Comparison of ENCODE assay signal across 22 mouse cellular contexts in genomic region chr12:77588297-77588696, GRCm38 (mm10).
DNase-seq lines count a peak whose midpoint lies in the region; ATAC-seq and TF ChIP-seq lines count a peak whose summit lies in the region.
"Had no signal": no experiment of that assay in that cellular context is flagged by ENCODE, and none has a peak within 500 bp of the region (broad histone marks: within the 10 kb centered on the region; RNA-seq: fewer than 3 reads in every experiment).

No protein-coding gene starts in this region.

- no peak for TF ChIP-seq CTCF in hindbrain, postnatal 0 days (IDR thresholded peaks at IDR 0.05; ENCODE audit: low read depth)

- 0 out of 2 replicates have a peak, but pooled peaks have one; percentile 8 for ATAC-seq in forebrain, embryonic 13.5 days
- ATAC-seq in forebrain, embryonic 11.5 days (replicated peaks; ENCODE audit: low FRiP score), result no peak
- 0 out of 2 replicates have a peak, but pooled peaks have one; percentile 56 for ATAC-seq in hindbrain, embryonic 16.5 days
- ATAC-seq in hindbrain, postnatal 0 days, result no peak
- ATAC-seq: CD4-positive, CD25-positive, alpha-beta regulatory T cell, adult 4 months; forebrain, embryonic 14.5 days; forebrain, embryonic 16.5 days had no signal

- H3K36me3 ChIP-seq in forebrain, embryonic 13.5 days (ENCODE audit: poor library complexity, severe bottlenecking), result no peaks in the 10 kb centered on the region
- no peaks in the 10 kb centered on the region for H3K36me3 ChIP-seq in forebrain, embryonic 11.5 days (ENCODE audit: control insufficient read depth, insufficient read depth, low read length)
- H3K36me3 ChIP-seq in hindbrain, embryonic 16.5 days (ENCODE audit: control insufficient read depth, insufficient read depth, low read length), result no peaks in the 10 kb centered on the region
- H3K36me3 ChIP-seq in hindbrain, postnatal 0 days (ENCODE audit: insufficient read depth, low read length), result no peaks in the 10 kb centered on the region
- H3K36me3 ChIP-seq: embryonic facial prominence, embryonic 13.5 days; embryonic facial prominence, embryonic 15.5 days; forebrain, embryonic 10.5 days; G1E had no signal

- WGBS in forebrain, embryonic 13.5 days, result 12% methylated on average over 2 of the region's 2 CpGs
- WGBS in forebrain, embryonic 11.5 days, result 16% methylated on average over 2 of the region's 2 CpGs
- 33% methylated on average over 2 of the region's 2 CpGs for WGBS in hindbrain, embryonic 16.5 days
- WGBS in hindbrain, postnatal 0 days, result 26% methylated on average over 2 of the region's 2 CpGs

- no peak for DNase-seq in forebrain, embryonic 11.5 days (ENCODE audit: low spot score)
- DNase-seq in hindbrain, postnatal 0 days (ENCODE audit: low spot score), result no peak
- DNase-seq in cerebellum, postnatal 36 days, result no peak
- DNase-seq: adrenal gland, adult 2 months; adrenal gland, postnatal 10 days; adrenal gland, postnatal 25 days; B cell, adult 2 months; cerebellum, adult 11-12 months; cerebellum, adult 9-10 months; cerebellum, postnatal 10 days; embryo, embryonic 11 days had no signal

- no peak overlapping the region for H3K4me3 ChIP-seq in forebrain, embryonic 13.5 days
- H3K4me3 ChIP-seq in forebrain, embryonic 11.5 days (ENCODE audit: low read depth, low read length), result no peak overlapping the region
- H3K4me3 ChIP-seq in hindbrain, embryonic 16.5 days (ENCODE audit: low read length), result no peak overlapping the region
- no peak overlapping the region for H3K4me3 ChIP-seq in hindbrain, postnatal 0 days (ENCODE audit: low read length)
- H3K4me3 ChIP-seq: embryonic facial prominence, embryonic 13.5 days; embryonic facial prominence, embryonic 15.5 days; erythroblast, embryonic 14.5 days; forebrain, embryonic 10.5 days had no signal

- no peak overlapping the region for H3K4me2 ChIP-seq in forebrain, embryonic 13.5 days
- no peak overlapping the region for H3K4me2 ChIP-seq in forebrain, embryonic 11.5 days (ENCODE audit: low read depth, low read length, severe bottlenecking)
- no peak overlapping the region for H3K4me2 ChIP-seq in hindbrain, embryonic 16.5 days (ENCODE audit: low read length)
- no peak overlapping the region for H3K4me2 ChIP-seq in hindbrain, postnatal 0 days (ENCODE audit: low read depth, low read length)
- H3K4me2 ChIP-seq: embryonic facial prominence, embryonic 13.5 days; embryonic facial prominence, embryonic 15.5 days had no signal

- H3K9ac ChIP-seq in forebrain, embryonic 13.5 days, result no peak overlapping the region
- H3K9ac ChIP-seq in forebrain, embryonic 11.5 days (ENCODE audit: low read length), result no peak overlapping the region
- no peak overlapping the region for H3K9ac ChIP-seq in hindbrain, embryonic 16.5 days (ENCODE audit: low read depth, low read length)
- no peak overlapping the region for H3K9ac ChIP-seq in hindbrain, postnatal 0 days (replicated peaks; ENCODE audit: low read length)
- H3K9ac ChIP-seq: embryonic facial prominence, embryonic 13.5 days; embryonic facial prominence, embryonic 15.5 days had no signal

- H3K4me1 ChIP-seq in forebrain, embryonic 13.5 days, result peaks cover 8% of the 10 kb centered on the region; the same call in 1 of the 2 replicates
- no peaks in the 10 kb centered on the region for H3K4me1 ChIP-seq in forebrain, embryonic 11.5 days (replicated peaks; ENCODE audit: control insufficient read depth, insufficient read depth, low read length)
- H3K4me1 ChIP-seq in hindbrain, embryonic 16.5 days (ENCODE audit: control insufficient read depth, insufficient read depth, low read depth, low read length), result no peaks in the 10 kb centered on the region; the same call in 1 of the 2 replicates
- H3K4me1 ChIP-seq in hindbrain, postnatal 0 days (ENCODE audit: insufficient read depth, low read length), result 0 out of 2 replicates have a peak, but pooled peaks cover 4% of the 10 kb centered on the region
- H3K4me1 ChIP-seq: embryonic facial prominence, embryonic 13.5 days; embryonic facial prominence, embryonic 15.5 days had no signal

- H3K27ac ChIP-seq in forebrain, embryonic 13.5 days, result no peak overlapping the region
- H3K27ac ChIP-seq in forebrain, embryonic 11.5 days (ENCODE audit: low read depth, low read length), result no peak overlapping the region
- no peak overlapping the region for H3K27ac ChIP-seq in hindbrain, embryonic 16.5 days (ENCODE audit: low read depth, low read length)
- no peak overlapping the region for H3K27ac ChIP-seq in hindbrain, postnatal 0 days
- H3K27ac ChIP-seq: embryonic facial prominence, embryonic 13.5 days; embryonic facial prominence, embryonic 15.5 days; forebrain, embryonic 10.5 days had no signal

- H3K9me3 ChIP-seq in forebrain, embryonic 13.5 days (replicated peaks), result no peaks in the 10 kb centered on the region
- no peaks in the 10 kb centered on the region for H3K9me3 ChIP-seq in forebrain, embryonic 11.5 days (ENCODE audit: control insufficient read depth, low read length)
- H3K9me3 ChIP-seq in hindbrain, embryonic 16.5 days (ENCODE audit: control insufficient read depth, low read length), result no peaks in the 10 kb centered on the region
- no peaks in the 10 kb centered on the region for H3K9me3 ChIP-seq in hindbrain, postnatal 0 days (ENCODE audit: low read length)
- H3K9me3 ChIP-seq: embryonic facial prominence, embryonic 13.5 days; embryonic facial prominence, embryonic 15.5 days; forebrain, embryonic 10.5 days; G1E had no signal

- no peaks in the 10 kb centered on the region for H3K27me3 ChIP-seq in forebrain, embryonic 13.5 days
- H3K27me3 ChIP-seq in forebrain, embryonic 11.5 days (ENCODE audit: control insufficient read depth, insufficient read depth, low read length), result no peaks in the 10 kb centered on the region
- H3K27me3 ChIP-seq in hindbrain, embryonic 16.5 days (replicated peaks; ENCODE audit: control insufficient read depth, insufficient read depth, low read length), result no peaks in the 10 kb centered on the region
- no peaks in the 10 kb centered on the region for H3K27me3 ChIP-seq in hindbrain, postnatal 0 days (ENCODE audit: insufficient read depth, low read length)
- H3K27me3 ChIP-seq: CH12.LX; embryonic facial prominence, embryonic 13.5 days; embryonic facial prominence, embryonic 15.5 days had no signal

Comparison
In these comparisons a context has a peak if more than half of its experiments do, and no peak if none do; other contexts are left out.
1. ATAC-seq: peak in forebrain, embryonic 13.5 days (single experiment) and hindbrain, embryonic 16.5 days (single experiment); none in forebrain, embryonic 11.5 days (single experiment) and hindbrain, postnatal 0 days (single experiment).